Mouse (Mus musculus) neural tube, embryonic 13.5 days (tissue): ENCODE data around the gene Tpst2. TPM values are rescaled to one million over a fixed set of nuclear protein-coding genes. Genes with fewer than 3 reads are reported as not detected.

Source experiments
- ATAC-seq: fragments of 200-750 bp; cut with Nextera tagmentation; 2 replicates; pipeline ENCODE4 v1.8.0; 2017; ENCODE audit warnings: low read depth, mild to moderate bottlenecking, moderate TSS enrichment, moderate library complexity
- H3K27ac ChIP-seq: fragments of 300-500 bp; sonication (generic); replicated peaks from 2 replicates; pipeline ENCODE4 v1.5.1; 2015; ENCODE audit warnings: moderate library complexity, mild to moderate bottlenecking, inconsistent platforms
- H3K27me3 ChIP-seq: fragments of 300-500 bp; sonication (generic); 2 replicates; pipeline ENCODE4 v1.6.1; 2015; ENCODE audit warnings: mild to moderate bottlenecking, inconsistent platforms
- H3K36me3 ChIP-seq: fragments of 300-500 bp; sonication (generic); 2 replicates; pipeline ENCODE4 v1.6.1; 2015; ENCODE audit warnings: mild to moderate bottlenecking, inconsistent platforms
- H3K4me1 ChIP-seq: fragments of 300-500 bp; sonication (generic); replicated peaks from 2 replicates; pipeline ENCODE4 v1.6.1; 2015; ENCODE audit warnings: inconsistent platforms
- H3K4me2 ChIP-seq: fragments of 300-500 bp; sonication (generic); 2 replicates; pipeline ENCODE4 v1.6.1; 2015; ENCODE audit warnings: inconsistent platforms, mild to moderate bottlenecking, moderate library complexity
- H3K4me3 ChIP-seq: fragments of 300-500 bp; sonication (generic); 2 replicates; pipeline ENCODE4 v1.5.1; 2015; ENCODE audit warnings: mild to moderate bottlenecking, inconsistent platforms
- H3K9ac ChIP-seq: fragments of 300-500 bp; sonication (generic); 2 replicates; pipeline ENCODE4 v1.6.1; 2015; ENCODE audit warnings: moderate library complexity, mild to moderate bottlenecking, inconsistent platforms
- H3K9me3 ChIP-seq: fragments of 300-500 bp; sonication (generic); 2 replicates; pipeline ENCODE4 v1.6.1; 2016; ENCODE audit warnings: inconsistent platforms
- WGBS: fragments of 180-500 bp; shearing (Covaris S2); methylation state at CpG from one replicate; pipeline ENCODE4 v1.1.7; 2015; 5-methylcytosine and 5-hydroxymethylcytosine counted together
- polyA plus RNA-seq: library from polyadenylated mRNA; unstranded; fragments of >200 nt; fragmentation: Nextera tagmentation; extraction: Ambion mirVana; gene quantifications from 2 replicates; pipeline ENCODE4 v1.2.1, GENCODE M21; 2015

The Tpst2 gene
- polyA plus RNA-seq, 1 experiment from 2014 or later, result 29.5 TPM

DNA sequence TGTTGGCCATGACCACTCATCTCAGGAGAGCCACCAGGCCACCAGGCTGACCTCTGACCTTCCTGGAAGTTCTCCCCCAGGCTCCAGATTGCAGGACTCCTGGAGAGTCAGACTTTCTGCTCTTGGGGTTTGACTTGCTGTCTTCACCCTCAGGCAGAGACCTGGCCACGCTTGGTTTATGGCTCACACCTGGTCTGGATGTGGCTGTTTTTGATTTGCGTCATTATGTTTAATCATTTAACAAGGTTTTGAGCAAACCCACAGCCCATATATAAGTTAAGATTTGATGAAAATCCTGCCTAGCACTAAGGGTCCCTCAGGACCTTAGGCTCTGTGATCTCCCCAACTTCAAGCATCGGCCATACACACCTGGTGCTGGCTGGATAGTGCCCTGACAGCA, 18.6 kb upstream of the Tpst2 start:
- WGBS, result 88% methylated on average over 3 of the region's 3 CpGs
- no peak overlapping the region for H3K4me3 ChIP-seq
- no peak for ATAC-seq
- no peaks in the 10 kb centered on the region for H3K9me3 ChIP-seq
- H3K36me3 ChIP-seq, result no peaks in the 10 kb centered on the region
- H3K27me3 ChIP-seq, result no peaks in the 10 kb centered on the region
- H3K27ac ChIP-seq, result no peak overlapping the region
- no peak overlapping the region for H3K4me2 ChIP-seq
- no peak overlapping the region for H3K9ac ChIP-seq
- H3K4me1 ChIP-seq, result peaks cover 21% of the 10 kb centered on the region

- Histone ChIP-seq H3K9me3 (no peaks in the 10 kb centered on the region), H3K4me3 (no peak overlapping the region), H3K4me1 (peaks cover 9% of the 10 kb centered on the region), H3K27ac (no peak overlapping the region), H3K36me3 (no peaks in the 10 kb centered on the region), H3K4me2 (no peak overlapping the region), H3K9ac (no peak overlapping the region), H3K27me3 (no peaks in the 10 kb centered on the region)
- WGBS, result 91% methylated on average over 15 of the region's 16 CpGs
- ATAC-seq, result no peak
Measured at GRCm38 (mm10) chr5:112259862-112260650, 16.4 kb upstream of the Tpst2 start.

DNA sequence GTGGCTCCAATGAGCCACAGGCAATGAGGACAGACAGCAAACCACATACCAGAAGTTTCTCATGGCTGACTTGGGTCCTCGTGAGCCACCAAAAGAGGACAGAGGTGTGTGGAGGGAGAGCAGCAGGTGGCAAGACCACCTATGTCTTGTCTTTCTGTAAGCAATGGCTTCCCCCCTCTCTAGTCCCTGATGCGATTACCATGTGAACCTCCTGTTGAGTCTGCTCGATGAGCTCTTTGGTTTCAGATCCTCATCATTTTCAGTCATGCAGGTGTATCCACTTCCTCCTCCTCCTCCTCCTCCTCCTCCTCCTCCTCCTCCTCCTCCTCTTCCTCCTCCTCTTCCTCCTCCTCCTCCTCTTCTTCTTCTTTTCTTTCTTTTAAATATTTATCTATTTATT, 15.7 kb upstream of the Tpst2 start:
- Histone ChIP-seq H3K4me3 (no peak overlapping the region), H3K9ac (no peak overlapping the region), H3K4me1 (peaks cover under 1% of the 10 kb centered on the region), H3K4me2 (no peak overlapping the region), H3K36me3 (no peaks in the 10 kb centered on the region), H3K27ac (no peak overlapping the region), H3K9me3 (no peaks in the 10 kb centered on the region), H3K27me3 (no peaks in the 10 kb centered on the region)
- ATAC-seq, result no peak
- 81% methylated on average over 3 of the region's 3 CpGs for WGBS

DNA sequence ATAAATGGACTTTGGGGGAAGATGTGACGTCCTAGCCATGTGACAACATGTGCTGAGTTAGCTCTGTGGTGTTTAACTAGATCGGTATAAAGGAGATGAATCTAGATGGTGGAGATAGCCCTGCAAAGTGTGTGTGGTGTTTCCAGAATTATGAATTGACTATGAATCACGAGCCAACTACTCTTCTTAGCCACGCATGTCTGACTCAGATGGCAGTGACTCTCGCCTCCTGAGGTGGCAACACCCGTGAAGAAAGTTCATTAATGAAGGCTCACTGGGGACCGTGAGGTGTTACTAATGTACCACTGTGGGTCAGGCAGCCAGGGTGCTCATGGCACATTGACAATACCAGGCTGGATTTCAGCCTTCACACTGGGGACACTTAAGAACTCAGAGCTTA, 12.4 kb upstream of the Tpst2 start:
- no peaks in the 10 kb centered on the region; the same call in 1 of the 2 replicates for H3K4me1 ChIP-seq
- H3K4me2 ChIP-seq, result no peak overlapping the region
- H3K9ac ChIP-seq, result no peak overlapping the region
- H3K4me3 ChIP-seq, result no peak overlapping the region
- peaks cover 18% of the 10 kb centered on the region for H3K27me3 ChIP-seq
- no peak overlapping the region for H3K27ac ChIP-seq
- no peaks in the 10 kb centered on the region for H3K36me3 ChIP-seq
- no peak for ATAC-seq
- WGBS, result 89% methylated on average over 7 of the region's 7 CpGs
- no peaks in the 10 kb centered on the region for H3K9me3 ChIP-seq

- H3K4me2 ChIP-seq, result no peak overlapping the region
- no peak overlapping the region for H3K27ac ChIP-seq
- no peaks in the 10 kb centered on the region for H3K9me3 ChIP-seq
- H3K4me3 ChIP-seq, result no peak overlapping the region
- peaks cover 1% of the 10 kb centered on the region for H3K4me1 ChIP-seq
- WGBS, result 85% methylated on average over 5 of the region's 5 CpGs
- H3K9ac ChIP-seq, result no peak overlapping the region
- peaks cover 21% of the 10 kb centered on the region for H3K27me3 ChIP-seq
- no peak for ATAC-seq
- H3K36me3 ChIP-seq, result no peaks in the 10 kb centered on the region
Measured at GRCm38 (mm10) chr5:112265110-112265509, 11.4 kb upstream of the Tpst2 start.

DNA sequence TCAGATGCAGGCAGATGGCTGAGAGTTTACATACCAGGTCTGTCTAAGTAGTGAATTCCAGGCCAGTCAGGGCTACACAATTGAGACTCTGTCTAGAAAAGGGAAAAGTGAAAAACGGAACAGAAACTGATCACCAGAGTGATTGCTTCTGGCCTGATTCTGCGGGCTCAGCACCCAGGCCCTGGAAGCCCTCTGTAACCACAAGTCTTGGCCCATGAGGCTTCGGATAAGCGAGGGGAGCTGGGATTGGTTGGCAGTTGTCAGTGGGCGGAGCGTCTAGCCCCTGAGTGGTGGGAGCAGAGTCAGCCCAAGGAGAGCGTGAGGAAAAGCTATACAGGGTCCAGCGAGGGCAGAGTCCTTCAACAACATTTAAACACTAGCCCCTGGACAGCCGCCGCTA, 11.0 kb upstream of the Tpst2 start:
- 6% methylated on average over 10 of the region's 10 CpGs for WGBS
- Histone ChIP-seq H3K9me3 (no peaks in the 10 kb centered on the region), H3K36me3 (no peaks in the 10 kb centered on the region), H3K9ac (no peak overlapping the region), H3K4me1 (peaks cover 5% of the 10 kb centered on the region), H3K27ac (no peak overlapping the region), H3K27me3 (peaks cover 21% of the 10 kb centered on the region), H3K4me2 (no peak overlapping the region), H3K4me3 (no peak overlapping the region)
- no peak for ATAC-seq

GRCm38 (mm10) chr5:112266011-112266777, 10.3 kb upstream of the Tpst2 start:
- Histone ChIP-seq H3K4me3 (no peak overlapping the region), H3K27ac (no peak overlapping the region), H3K9ac (no peak overlapping the region), H3K4me1 (peaks cover 12% of the 10 kb centered on the region), H3K36me3 (no peaks in the 10 kb centered on the region), H3K4me2 (no peak overlapping the region), H3K9me3 (no peaks in the 10 kb centered on the region), H3K27me3 (peaks cover 21% of the 10 kb centered on the region)
- 60% methylated on average over 9 of the region's 9 CpGs for WGBS
- ATAC-seq, result no peak

GRCm38 (mm10) chr5:112270764-112271541, 5.5 kb upstream of the Tpst2 start:
- 33% methylated on average over 24 of the region's 24 CpGs for WGBS
- ATAC-seq, result peak; percentile 36; the same call in 1 of the 2 replicates
- Histone ChIP-seq H3K9me3 (no peaks in the 10 kb centered on the region), H3K4me2 (peak overlapping the region; percentile 32), H3K4me3 (no peak overlapping the region), H3K4me1 (peaks cover 23% of the 10 kb centered on the region), H3K9ac (0 out of 2 replicates have a peak overlapping the region, but pooled peaks have one; percentile 18), H3K27ac (peak overlapping the region; percentile 38; the same call in 1 of the 2 replicates), H3K36me3 (no peaks in the 10 kb centered on the region), H3K27me3 (peaks cover 28% of the 10 kb centered on the region)

GRCm38 (mm10) chr5:112272934-112273333, 3.6 kb upstream of the Tpst2 start:
- ATAC-seq, result no peak
- peaks cover 21% of the 10 kb centered on the region for H3K27me3 ChIP-seq
- no peak overlapping the region for H3K27ac ChIP-seq
- H3K4me2 ChIP-seq, result no peak overlapping the region
- 76% methylated on average over 2 of the region's 2 CpGs for WGBS
- H3K4me1 ChIP-seq, result peaks cover 34% of the 10 kb centered on the region
- no peaks in the 10 kb centered on the region for H3K36me3 ChIP-seq
- H3K9ac ChIP-seq, result no peak overlapping the region; the same call in 1 of the 2 replicates
- H3K4me3 ChIP-seq, result no peak overlapping the region
- H3K9me3 ChIP-seq, result no peaks in the 10 kb centered on the region

DNA sequence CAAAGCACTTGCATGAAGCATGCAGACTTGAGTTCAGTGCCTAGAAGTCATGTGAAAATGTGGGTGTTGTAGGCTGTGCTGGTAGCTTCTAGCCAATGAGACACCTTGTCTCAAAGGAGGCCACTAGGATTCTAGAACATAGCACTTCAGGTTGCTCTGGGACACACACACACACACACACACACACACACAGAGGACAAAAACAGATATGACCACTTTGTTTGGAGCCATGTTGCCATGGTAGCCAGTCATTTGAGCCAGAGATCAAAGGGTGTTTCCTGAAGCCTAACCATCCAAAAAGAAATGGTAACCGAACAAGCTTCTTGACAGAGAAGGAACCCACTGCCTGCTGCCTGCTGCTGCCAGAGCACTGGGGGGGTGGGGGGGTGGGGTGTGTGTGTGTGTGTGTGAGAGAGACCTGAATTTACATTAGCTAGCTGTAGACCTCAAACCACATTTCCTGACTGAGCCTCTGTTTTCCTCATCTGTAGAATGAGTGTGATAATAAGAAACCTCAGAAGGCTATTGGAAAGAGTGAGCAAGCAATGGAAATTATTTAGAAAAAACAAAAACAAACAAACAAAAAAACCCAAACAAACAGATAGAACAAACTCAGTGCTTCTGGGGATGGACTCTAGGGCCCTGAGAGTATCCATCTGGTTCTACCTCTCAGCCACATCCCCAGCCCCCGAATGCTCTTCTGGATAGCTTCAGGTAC, 2.6 kb upstream of the Tpst2 start:
- Histone ChIP-seq H3K27me3 (peaks cover 11% of the 10 kb centered on the region), H3K27ac (no peak overlapping the region), H3K9ac (no peak overlapping the region), H3K4me3 (no peak overlapping the region), H3K9me3 (no peaks in the 10 kb centered on the region), H3K4me2 (no peak overlapping the region), H3K36me3 (no peaks in the 10 kb centered on the region), H3K4me1 (peaks cover 43% of the 10 kb centered on the region)
- WGBS, result 47% methylated on average over 2 of the region's 2 CpGs
- ATAC-seq, result no peak

- 58% methylated on average over 4 of the region's 4 CpGs for WGBS
Measured at GRCm38 (mm10) chr5:112275021-112275804, 1.3 kb upstream of the Tpst2 start.

More at GRCm38 (mm10) chr5:112275021-112275804, 1.3 kb upstream of the Tpst2 start:
- Histone ChIP-seq H3K9ac (0 out of 2 replicates have a peak overlapping the region, but pooled peaks have one; percentile 66), H3K27ac (no peak overlapping the region), H3K9me3 (no peaks in the 10 kb centered on the region), H3K36me3 (no peaks in the 10 kb centered on the region), H3K4me3 (peak overlapping the region; percentile 72), H3K4me2 (peak overlapping the region; percentile 91), H3K27me3 (peaks cover 7% of the 10 kb centered on the region; the same call in 1 of the 2 replicates), H3K4me1 (peaks cover 53% of the 10 kb centered on the region)
- ATAC-seq, result no peak
